Mouse (Mus musculus): ENCODE results near the gene Disp3.

GRCm38 (mm10) chr4:148233061-148233460 lies 54.7 kb downstream of the Disp3 start:
- TF ChIP-seq CTCF (IDR thresholded peaks at IDR 0.05) (no peak), EP300 (IDR thresholded peaks at IDR 0.05) (no peak)
